Mouse (Mus musculus): ENCODE data around the gene Hoxa10. TPM values are rescaled to one million over a fixed set of nuclear protein-coding genes. Genes with fewer than 3 reads are reported as not detected.

Hoxa10 gene
- polyA plus RNA-seq (2017; shearing (Covaris generic)), result not detected

DNA sequence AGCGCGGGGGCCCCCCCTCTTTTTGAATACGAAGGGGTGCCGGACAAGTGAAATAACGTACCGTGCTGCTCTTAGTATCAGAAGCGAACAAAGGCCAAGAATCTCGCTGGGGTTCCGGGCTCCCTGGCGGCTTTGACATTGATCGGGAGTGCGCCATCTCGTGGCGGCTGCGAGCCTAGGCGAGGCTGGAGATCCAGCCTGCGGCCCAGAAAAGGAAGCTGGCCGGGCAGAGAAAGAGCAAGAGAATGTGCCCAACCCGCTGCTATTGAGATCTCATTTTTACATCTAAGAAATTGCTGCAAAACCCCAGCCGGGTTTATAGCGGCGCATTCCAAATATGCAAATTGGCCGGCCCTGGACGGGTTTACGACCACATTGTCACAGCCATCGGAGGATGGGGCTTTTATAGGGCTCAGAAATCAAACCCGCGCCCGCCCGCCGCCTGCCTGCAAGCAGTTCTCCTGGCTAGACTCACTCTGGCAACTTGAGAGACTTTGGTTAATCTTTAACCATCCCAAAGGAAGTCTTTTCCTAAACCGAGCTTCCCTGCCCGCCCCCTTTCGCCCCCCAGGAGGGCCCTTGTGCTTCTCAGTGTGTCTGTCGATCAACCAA is at the start of gene Hoxa10:
Hoxa10 (minus strand) TSS at position 466 of the 612 bp plus-strand sequence.

DNA sequence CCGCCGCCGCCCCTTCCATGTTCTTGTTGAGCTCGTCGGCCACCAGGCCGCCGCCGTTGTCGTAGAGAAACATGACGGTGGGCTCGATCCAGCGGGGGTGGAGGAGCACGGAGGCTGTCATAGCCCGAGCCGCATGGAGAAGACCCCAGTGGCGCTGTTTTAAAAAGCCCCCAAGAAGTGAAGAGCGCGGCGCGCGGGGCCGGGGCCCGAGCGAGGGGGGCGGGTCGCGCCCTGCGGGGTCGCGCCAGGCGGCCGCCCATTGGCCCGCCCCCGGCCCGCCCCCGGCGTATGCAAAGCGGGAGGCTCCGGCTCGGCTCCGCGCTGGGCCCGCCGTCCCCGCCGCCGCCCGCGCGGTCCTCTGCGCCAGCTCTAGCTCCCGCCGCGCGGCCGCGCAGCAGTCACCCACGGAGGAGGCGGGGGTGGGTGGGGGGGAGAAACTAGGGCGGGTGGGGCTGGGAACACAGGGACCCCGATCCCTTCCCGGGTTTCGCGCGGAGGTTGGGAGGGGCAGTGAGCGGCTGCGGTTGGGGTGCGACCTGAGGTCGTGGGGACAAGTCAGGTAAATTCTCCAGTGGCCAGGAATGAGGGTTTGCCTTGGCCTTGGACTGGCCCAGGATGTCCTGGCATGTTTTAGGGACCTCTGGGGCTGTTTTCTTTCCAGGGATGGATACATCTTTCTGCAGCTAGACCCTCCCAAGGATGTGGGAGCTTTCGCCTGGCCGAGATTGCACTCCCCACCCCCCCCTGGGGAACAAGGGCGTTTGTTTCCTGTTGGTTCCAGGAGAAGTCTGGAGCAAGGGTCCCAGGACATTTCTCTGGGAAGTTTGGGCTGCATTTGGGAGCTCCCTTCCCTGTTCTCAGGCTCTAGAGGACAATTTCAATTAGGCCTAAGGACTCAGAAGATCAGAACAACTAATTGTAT is 20.3 kb upstream of the Hoxa10 start, which contains the start of gene Hoxa13:
Hoxa13 (minus strand) TSS at position 227 of the 922 bp plus-strand sequence.

DNA sequence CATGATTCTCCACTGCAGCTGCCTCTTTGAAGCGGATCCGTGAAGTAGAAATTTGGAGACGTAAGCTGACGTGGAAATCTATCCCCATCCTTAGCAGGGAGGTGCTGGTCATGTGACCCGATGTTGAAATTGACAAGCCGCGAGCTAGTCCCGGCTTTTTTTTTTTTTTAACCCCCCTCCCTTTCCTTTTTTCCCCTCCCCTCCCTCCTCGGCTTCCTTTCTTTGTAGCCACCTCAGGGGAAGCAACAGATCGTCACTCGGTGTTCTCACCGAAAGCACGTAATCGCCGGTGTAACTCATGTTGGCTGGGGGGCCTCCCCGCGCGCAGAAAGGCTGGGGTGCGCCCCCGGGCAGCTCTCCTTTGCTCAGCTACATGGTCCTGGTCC is 5.1 kb upstream of the Hoxa10 start, which contains the start of gene Hoxa11:
Hoxa11 (minus strand) TSS at position 54 of the 386 bp plus-strand sequence.

DNA sequence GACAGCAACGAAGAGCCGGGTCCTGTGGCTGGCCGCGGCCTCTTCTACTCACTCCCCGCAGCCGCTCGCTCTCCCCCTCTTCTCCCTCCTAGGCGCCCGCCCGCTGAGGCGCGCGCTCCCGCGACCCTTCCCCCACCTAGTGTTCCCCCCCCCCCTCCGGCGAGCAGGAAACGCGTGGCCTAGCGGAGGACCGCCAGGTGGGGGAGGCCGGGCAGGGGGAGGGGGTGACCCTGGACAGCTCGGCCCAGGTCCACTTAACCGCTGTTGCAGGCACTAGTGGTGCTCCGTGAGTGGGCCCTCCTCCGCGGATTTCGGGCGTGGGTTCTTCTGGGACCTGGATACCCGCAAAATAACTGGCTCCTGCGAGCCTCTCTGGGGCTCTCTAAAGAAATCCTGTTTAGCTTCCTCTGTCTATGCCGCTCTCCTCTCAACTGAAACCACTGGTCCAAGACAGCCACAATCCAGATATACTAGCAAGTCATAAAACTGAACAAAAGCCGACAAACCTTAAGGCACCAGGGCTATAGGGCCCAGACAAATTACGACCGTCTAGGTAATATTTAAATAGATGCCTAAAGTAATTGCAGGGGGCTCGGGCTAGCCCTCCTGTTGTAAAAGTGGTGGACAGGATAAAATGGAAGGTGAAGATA is 10.0 kb downstream of the Hoxa10 start, which contains the start of gene Hoxa9:
Hoxa9 (minus strand) TSS at position 574 of the 650 bp plus-strand sequence.

DNA sequence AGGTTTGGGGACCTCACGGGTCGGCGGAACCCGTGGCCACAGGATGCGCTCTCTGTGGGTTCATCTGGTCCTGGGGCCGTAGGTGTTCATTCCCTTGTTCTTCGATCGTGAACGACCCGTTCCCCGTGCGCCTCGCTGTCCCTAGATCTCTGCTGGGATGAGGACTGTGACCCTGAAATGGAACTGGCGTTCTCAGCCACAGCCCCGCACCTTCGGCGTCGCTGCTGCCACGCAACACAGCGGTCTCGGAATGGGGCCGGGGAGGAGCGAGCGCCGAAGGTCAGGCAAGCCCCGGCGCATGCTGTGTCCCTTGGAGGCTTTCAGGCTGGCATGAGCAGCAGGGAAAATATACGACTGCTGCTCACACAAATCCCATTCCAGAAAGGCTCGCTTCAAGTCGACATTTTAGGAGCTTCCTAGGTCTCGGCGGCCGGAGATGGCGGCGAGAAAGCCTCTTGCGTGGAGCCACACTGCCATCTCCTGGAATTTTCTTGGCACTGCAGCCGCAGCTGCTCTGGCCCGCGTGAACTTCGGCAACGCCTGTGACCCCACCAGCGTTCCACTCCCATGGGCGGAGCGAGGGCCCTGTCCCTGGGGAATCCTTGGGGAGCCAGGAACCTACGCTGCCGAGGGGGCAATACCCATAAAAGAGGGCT is 19.2 kb downstream of the Hoxa10 start, which contains the start of gene Hoxa7:
Hoxa7 (minus strand) TSS at position 518 of the 656 bp plus-strand sequence.

DNA sequence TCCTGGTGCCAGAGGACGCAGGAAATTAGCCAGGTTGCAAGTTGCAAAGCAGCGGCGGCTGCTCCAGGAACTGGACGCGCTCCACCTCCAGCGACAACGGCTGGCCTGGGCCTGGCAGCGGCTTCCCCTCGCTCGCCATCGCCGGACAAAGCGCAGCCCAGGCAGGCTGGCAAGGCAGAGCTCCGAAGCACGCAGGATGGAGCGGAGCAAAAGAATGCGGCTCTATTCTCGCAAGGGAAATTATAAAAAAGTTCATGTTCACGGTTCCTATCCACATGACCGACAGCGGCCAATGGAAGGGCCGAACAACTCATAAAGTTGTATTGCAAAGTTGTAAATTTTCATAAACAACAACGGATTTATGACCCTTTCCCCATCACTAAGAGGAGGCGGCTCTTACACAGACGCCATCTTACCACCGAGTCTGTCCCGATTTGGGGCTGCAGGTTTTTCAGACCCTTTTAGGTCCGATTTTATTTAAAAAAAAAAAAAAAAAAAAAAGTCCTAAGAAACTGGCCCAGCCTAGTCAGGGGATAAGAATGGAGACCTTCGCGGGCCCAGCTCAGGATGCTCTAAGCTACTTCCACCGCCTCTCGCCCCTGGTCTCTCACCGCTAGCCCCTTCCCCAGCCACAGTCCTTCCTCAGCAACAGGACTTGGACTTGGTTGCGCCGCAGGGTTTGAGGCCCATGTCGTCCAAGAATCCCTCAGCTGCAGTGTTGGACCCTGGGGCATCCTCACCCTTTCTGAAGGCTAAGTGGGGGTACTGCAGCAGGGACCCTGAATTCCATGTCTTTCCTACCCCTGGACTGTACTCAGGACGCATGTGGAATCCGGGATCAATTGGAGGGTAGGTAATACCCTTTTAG is 27.3 kb downstream of the Hoxa10 start, which contains the start of the genes Hoxa3 and Gm28308:
Hoxa3 (minus strand) TSS at position 218 of the 868 bp plus-strand sequence.
Gm28308 (minus strand) TSS at position 221 of the 868 bp plus-strand sequence.

DNA sequence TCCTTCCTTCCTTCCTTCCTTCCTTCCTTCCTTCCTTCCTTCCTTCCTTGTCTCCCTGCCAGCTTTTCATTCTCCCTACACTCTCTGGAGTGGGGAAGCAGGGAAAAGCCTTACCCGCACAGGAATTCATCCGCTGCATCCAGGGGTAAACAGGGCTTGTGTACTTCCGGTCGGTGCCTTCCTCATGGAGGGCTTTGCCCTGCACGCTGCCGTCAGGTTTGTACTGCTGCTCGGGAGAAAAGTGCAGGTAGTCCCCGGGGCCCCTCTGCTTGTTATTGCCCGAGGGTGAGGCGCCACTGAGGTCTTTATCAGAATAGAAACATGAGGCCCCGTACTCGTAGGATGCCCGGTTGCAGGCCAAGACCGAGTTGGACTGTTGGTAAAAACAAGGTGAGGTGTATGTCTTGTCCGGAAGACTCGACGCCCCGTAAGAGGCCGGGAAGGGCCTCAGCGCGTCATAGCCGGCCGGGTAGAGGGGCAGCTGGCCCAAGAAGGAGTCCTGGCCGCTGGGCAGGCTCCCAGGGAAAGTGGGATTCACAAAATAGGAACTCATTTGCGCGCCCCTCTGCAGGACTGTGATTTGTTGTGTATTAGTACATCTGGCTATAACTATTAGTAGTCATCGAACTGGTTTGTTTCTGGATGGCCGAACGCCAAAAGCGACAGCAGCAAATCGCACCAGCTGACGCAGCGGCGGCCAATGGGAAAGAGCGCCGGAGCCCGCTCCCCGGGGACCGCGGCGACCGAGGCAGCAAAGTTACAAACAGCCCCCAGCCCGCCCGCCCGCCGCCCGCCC is 32.4 kb downstream of the Hoxa10 start, which contains the start of gene Hoxa6:
Hoxa6 (minus strand) TSS at position 651 of the 796 bp plus-strand sequence.

DNA sequence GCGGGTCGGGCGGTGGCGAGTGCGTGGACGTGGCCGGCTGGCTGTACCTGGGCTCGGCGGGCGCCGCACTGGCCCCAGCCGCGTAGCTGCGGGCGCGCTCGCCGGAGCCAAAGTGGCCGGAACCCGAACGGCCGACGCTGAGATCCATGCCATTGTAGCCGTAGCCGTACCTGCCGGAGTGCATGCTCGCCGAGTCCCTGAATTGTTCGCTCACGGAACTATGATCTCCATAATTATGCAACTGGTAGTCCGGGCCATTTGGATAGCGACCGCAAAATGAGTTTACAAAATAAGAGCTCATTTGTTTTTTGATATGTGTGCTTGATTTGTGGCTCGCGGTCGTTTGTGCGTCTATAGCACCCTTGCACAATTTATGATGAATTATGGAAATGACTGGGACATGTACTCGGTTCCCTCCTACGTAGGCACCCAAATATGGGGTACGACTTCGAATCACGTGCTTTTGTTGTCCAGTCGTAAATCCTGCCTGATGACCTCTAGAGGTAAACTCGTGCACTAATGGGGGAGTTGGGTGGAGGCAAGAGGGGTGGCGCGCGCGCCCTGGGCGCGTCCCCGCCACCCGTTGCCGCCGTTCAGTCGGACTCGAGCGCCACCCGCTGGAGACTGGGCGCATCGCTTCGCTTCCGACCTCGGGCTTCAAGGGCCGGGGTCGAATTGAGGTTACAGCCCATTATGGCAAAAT is 36.5 kb downstream of the Hoxa10 start, which contains the start of gene Hoxa5:
Hoxa5 (minus strand) TSS at position 538 of the 703 bp plus-strand sequence.

DNA sequence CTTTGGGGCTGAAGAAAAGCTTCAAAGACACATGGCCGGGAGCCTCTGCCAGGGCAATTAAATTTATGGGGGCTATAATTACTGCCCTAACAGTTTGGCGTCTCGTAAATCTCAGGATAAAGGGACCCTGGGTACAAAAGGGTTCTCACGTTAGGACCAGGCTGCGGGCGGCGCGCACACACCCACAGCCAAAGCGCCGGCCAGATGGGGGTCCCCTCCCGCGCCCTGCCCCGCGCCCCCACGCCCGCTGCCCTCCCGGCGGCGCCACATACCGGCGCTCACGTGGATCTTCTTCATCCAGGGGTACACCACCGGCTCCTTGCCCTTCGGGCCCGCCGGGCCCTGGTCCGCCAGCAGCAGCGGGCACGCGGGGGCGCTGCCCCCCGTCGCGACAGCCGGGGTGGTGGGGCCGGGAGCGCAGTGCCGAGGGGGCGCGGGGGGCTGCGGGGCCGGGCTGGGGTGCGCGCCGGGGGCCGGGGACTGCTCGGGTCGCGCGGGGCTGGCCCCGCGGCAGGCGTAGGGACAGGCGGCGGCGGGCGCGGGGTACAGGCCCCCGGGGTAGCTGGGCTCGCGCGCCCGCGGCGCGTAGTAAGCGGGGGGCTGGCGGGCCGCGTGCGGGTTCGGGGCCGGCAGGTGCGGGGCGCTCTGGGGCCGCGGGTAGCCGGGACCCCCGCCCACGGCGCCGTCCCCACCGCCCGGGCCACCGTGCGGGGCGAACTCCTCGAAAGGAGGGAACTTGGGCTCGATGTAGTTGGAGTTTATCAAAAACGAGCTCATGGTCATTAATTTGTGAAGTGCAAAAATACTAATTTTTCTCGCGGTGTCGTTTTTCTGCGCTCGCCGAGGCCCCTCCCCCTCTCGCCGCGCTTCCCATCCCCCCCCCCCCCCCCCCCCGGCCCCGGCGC is 49.5 kb downstream of the Hoxa10 start, which contains the start of gene Hoxa4:
Hoxa4 (minus strand) TSS at position 848 of the 905 bp plus-strand sequence.

Other genes starting within 250 kb of the Hoxa10 start
- 14.2 TPM for gene Skap2, start 228.3 kb downstream of the Hoxa10 start, polyA plus RNA-seq (2017; shearing (Covaris generic))
- gene Hoxa1, start 82.5 kb downstream of the Hoxa10 start, polyA plus RNA-seq (2017; shearing (Covaris generic)), result not detected
- gene Hoxa2, start 76.0 kb downstream of the Hoxa10 start, polyA plus RNA-seq (2017; shearing (Covaris generic)), result not detected
- not detected for gene 5730596B20Rik, start 63.4 kb downstream of the Hoxa10 start, polyA plus RNA-seq (2017; shearing (Covaris generic))
- not detected for gene Hoxa4, start 49.1 kb downstream of the Hoxa10 start, polyA plus RNA-seq (2017; shearing (Covaris generic))
- gene Hoxa5, start 36.3 kb downstream of the Hoxa10 start, polyA plus RNA-seq (2017; shearing (Covaris generic)), result not detected
- gene Hoxa6, start 32.1 kb downstream of the Hoxa10 start, polyA plus RNA-seq (2017; shearing (Covaris generic)), result not detected
- not detected for gene Hoxa3, start 27.5 kb downstream of the Hoxa10 start, polyA plus RNA-seq (2017; shearing (Covaris generic))
- gene Gm28308, start 27.5 kb downstream of the Hoxa10 start, polyA plus RNA-seq (2017; shearing (Covaris generic)), result not detected
- 1.9 TPM for gene Hoxa7, start 19.0 kb downstream of the Hoxa10 start, polyA plus RNA-seq (2017; shearing (Covaris generic))
- 0.90 TPM for gene Hoxa9, start 9.8 kb downstream of the Hoxa10 start, polyA plus RNA-seq (2017; shearing (Covaris generic))
- gene Hoxa11, start 5.0 kb upstream of the Hoxa10 start, polyA plus RNA-seq (2017; shearing (Covaris generic)), result not detected
- gene Hoxa13, start 20.0 kb upstream of the Hoxa10 start, polyA plus RNA-seq (2017; shearing (Covaris generic)), result not detected
- 0.55 TPM for gene Evx1, start 72.6 kb upstream of the Hoxa10 start, polyA plus RNA-seq (2017; shearing (Covaris generic))

Data from effector memory CD4-positive, alpha-beta T cell, adult 7 months (primary cell).